Mouse (Mus musculus) myocyte (in vitro differentiated cells): Measurements from ENCODE around the gene Espn. TPM values are rescaled to one million over a fixed set of nuclear protein-coding genes. Genes with fewer than 3 reads are reported as not detected.

Source experiments
- H3K27me3 ChIP-seq: one replicate; pipeline ENCODE4 v1.6.1; 2011; ENCODE audit not compliant: control insufficient read depth, insufficient read depth, insufficient read length
- H3K36me3 ChIP-seq: one replicate; pipeline ENCODE4 v1.6.1; 2011; ENCODE audit not compliant: control insufficient read depth, insufficient read depth
- H3K4me2 ChIP-seq: one replicate; pipeline ENCODE4 v1.6.1; 2011; ENCODE audit warnings: low read depth, control low read depth
- H3K4me3 ChIP-seq: one replicate; pipeline ENCODE4 v1.5.1; 2011; ENCODE audit warnings: mild to moderate bottlenecking, control low read depth, moderate library complexity
- H3K79me2 ChIP-seq: one replicate; pipeline ENCODE4 v1.6.1; 2011; ENCODE audit not compliant: control insufficient read depth, insufficient read depth
- H3ac ChIP-seq: one replicate; pipeline ENCODE4 v1.6.1; 2011; ENCODE audit not compliant: control insufficient read depth, insufficient read length
- CEBPB ChIP-seq: IDR thresholded peaks from 2 replicates; pipeline ENCODE4 v1.6.1; 2011; ENCODE audit warnings: mild to moderate bottlenecking, moderate library complexity; ENCODE audit not compliant: poor library complexity, insufficient read depth, severe bottlenecking
- E2F4 ChIP-seq: IDR thresholded peaks from one replicate; pipeline ENCODE4 v1.6.1; 2011; ENCODE audit warnings: mild to moderate bottlenecking, control low read depth, moderate library complexity; ENCODE audit not compliant: insufficient read depth
- MAX ChIP-seq: IDR thresholded peaks from one replicate; pipeline ENCODE4 v1.6.1; 2011; ENCODE audit warnings: low read depth, mild to moderate bottlenecking, control low read depth
- MYOD1 ChIP-seq, 3 experiments: IDR thresholded peaks; one replicate each; pipeline ENCODE4 v1.6.1; 2011; ENCODE audit warnings: control low read depth in 2 of 3, low read depth in 2 of 3, mild to moderate bottlenecking in 2 of 3, moderate library complexity in 1 of 3; ENCODE audit not compliant: insufficient read length in 2 of 3, control insufficient read depth in 1 of 3
- MYOG ChIP-seq, 3 experiments: IDR thresholded peaks; one replicate each; pipeline ENCODE4 v1.6.1; 2011; ENCODE audit warnings: control low read depth in 2 of 3, low read depth in 2 of 3, mild to moderate bottlenecking in 2 of 3; ENCODE audit not compliant: insufficient read length in 2 of 3, control insufficient read depth in 1 of 3, insufficient read depth in 1 of 3
- POLR2A ChIP-seq: IDR thresholded peaks from one replicate; pipeline ENCODE4 v1.6.1; 2011; ENCODE audit warnings: low read depth, mild to moderate bottlenecking, control low read depth, moderate library complexity; ENCODE audit not compliant: insufficient read length
- POLR2AphosphoS2 ChIP-seq: IDR thresholded peaks from one replicate; pipeline ENCODE4 v1.6.1; 2011; ENCODE audit warnings: low read depth, control low read depth; ENCODE audit not compliant: insufficient read length
- REST ChIP-seq: IDR thresholded peaks from one replicate; pipeline ENCODE4 v1.6.1; 2011; ENCODE audit warnings: mild to moderate bottlenecking, control low read depth, moderate library complexity; ENCODE audit not compliant: insufficient read depth, insufficient read length
- SRF ChIP-seq: IDR thresholded peaks from one replicate; pipeline ENCODE4 v1.6.1; 2011; ENCODE audit warnings: low read depth; ENCODE audit not compliant: control insufficient read depth, insufficient read length
- TCF12 ChIP-seq: IDR thresholded peaks from one replicate; pipeline ENCODE4 v1.6.1; 2011; ENCODE audit warnings: mild to moderate bottlenecking, control low read depth; ENCODE audit not compliant: poor library complexity, insufficient read depth, severe bottlenecking
- TCF3 ChIP-seq: IDR thresholded peaks from one replicate; pipeline ENCODE4 v1.6.1; 2011; ENCODE audit warnings: low read depth, control low read depth; ENCODE audit not compliant: insufficient read length
- USF1 ChIP-seq: IDR thresholded peaks from one replicate; pipeline ENCODE4 v1.6.1; 2011; ENCODE audit warnings: low read depth, mild to moderate bottlenecking, control low read depth, moderate library complexity
- polyA plus RNA-seq: library from polyadenylated mRNA; unstranded; fragments of >200 nt; fragmentation: generic; extraction: Trizol; gene quantifications from one replicate; pipeline ENCODE4 v1.2.1, GENCODE M21; 2012; ENCODE audit warnings: missing spikeins

Espn gene
- polyA plus RNA-seq, 1 experiment, result 0.65 TPM

GRCm38 (mm10) chr4:152079931-152080330 is 72.2 kb downstream of the Espn start:
- H3K79me2 ChIP-seq, result no peaks in the 10 kb centered on the region
- H3K36me3 ChIP-seq, result no peaks in the 10 kb centered on the region
- H3K4me3 ChIP-seq, result no peak overlapping the region
- H3K27me3 ChIP-seq, result no peaks in the 10 kb centered on the region
- no peak overlapping the region for H3ac ChIP-seq
- H3K4me2 ChIP-seq, result peak overlapping the region; percentile 64
- TF ChIP-seq E2F4 (no peak), TCF3 (peak; percentile 84), POLR2AphosphoS2 (peak; percentile 44), MYOG (IDR thresholded peaks at IDR 0.05; ENCODE audit: control insufficient read depth in 1 of 3, insufficient read depth in 1 of 3, insufficient read length in 2 of 3, low read depth in 2 of 3) (peak; percentile 79 to 99 (median 95)), CEBPB (peak; percentile 30; the same call in 1 of the 2 replicates), POLR2A (no peak), TCF12 (peak; percentile 94), SRF (no peak), MYOD1 (IDR thresholded peaks at IDR 0.05; ENCODE audit: control insufficient read depth in 1 of 3, insufficient read length in 2 of 3, low read depth in 2 of 3) (peak; percentile 20 to 97 (median 96)), MAX (no peak), REST (no peak), USF1 (no peak)

- Histone ChIP-seq H3K4me3 (no peak overlapping the region), H3ac (no peak overlapping the region), H3K36me3 (no peaks in the 10 kb centered on the region), H3K79me2 (no peaks in the 10 kb centered on the region), H3K27me3 (no peaks in the 10 kb centered on the region), H3K4me2 (peak overlapping the region; percentile 64)
- TF ChIP-seq TCF12, result no peak
- no peak for TF ChIP-seq MYOD1 (IDR thresholded peaks at IDR 0.05; ENCODE audit: control insufficient read depth in 1 of 3, insufficient read length in 2 of 3, low read depth in 2 of 3)
- no peak for TF ChIP-seq POLR2AphosphoS2
- no peak for TF ChIP-seq REST
Measured at GRCm38 (mm10) chr4:152079261-152079660, 72.9 kb downstream of the Espn start.

DNA sequence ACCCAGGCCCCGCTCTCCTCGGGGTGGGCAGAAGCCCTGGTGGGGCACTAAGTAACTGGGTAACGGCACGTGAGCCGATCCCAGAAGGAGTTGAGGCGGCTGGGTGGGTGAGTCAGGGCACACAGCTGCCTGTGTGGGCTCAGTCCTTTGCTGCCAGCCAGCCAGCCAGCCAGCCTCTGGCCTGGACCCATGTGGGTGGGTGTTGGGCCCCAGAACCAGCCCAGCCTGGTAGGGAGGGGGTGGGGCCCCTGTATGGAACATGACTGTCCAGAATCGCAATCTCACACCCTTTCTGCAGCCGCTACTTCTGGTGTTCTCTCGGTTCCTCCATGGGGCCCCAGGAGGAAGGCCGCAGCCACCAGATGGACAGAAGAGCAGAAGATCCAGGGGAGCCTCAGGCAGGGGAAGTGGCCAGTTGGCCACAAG is 74.1 kb downstream of the Espn start:
- Histone ChIP-seq H3K36me3 (no peaks in the 10 kb centered on the region), H3ac (no peak overlapping the region), H3K4me3 (no peak overlapping the region), H3K79me2 (no peaks in the 10 kb centered on the region), H3K27me3 (no peaks in the 10 kb centered on the region), H3K4me2 (peak overlapping the region; percentile 73)
- peak; percentile 62 for TF ChIP-seq USF1
- no peak for TF ChIP-seq E2F4
- TF ChIP-seq TCF12, result peak; percentile 51
- no peak for TF ChIP-seq SRF
- peak in 2 of 3 experiments; percentile 93 to 96 for TF ChIP-seq MYOD1 (IDR thresholded peaks at IDR 0.05; ENCODE audit: control insufficient read depth in 1 of 3, insufficient read length in 2 of 3, low read depth in 2 of 3)
- TF ChIP-seq MAX, result no peak
- peak; percentile 27 for TF ChIP-seq POLR2A
- TF ChIP-seq MYOG (IDR thresholded peaks at IDR 0.05; ENCODE audit: control insufficient read depth in 1 of 3, insufficient read depth in 1 of 3, insufficient read length in 2 of 3, low read depth in 2 of 3), result peak; percentile 42 to 97 (median 93)
- peak; percentile 82 for TF ChIP-seq TCF3

- H3K4me3 ChIP-seq, result no peak overlapping the region
- no peaks in the 10 kb centered on the region for H3K79me2 ChIP-seq
- no peak overlapping the region for H3K4me2 ChIP-seq
- no peak overlapping the region for H3ac ChIP-seq
- H3K27me3 ChIP-seq, result no peaks in the 10 kb centered on the region
- TF ChIP-seq CEBPB (no peak), SRF (no peak), TCF3 (no peak), REST (no peak), E2F4 (no peak), TCF12 (no peak)
- H3K36me3 ChIP-seq, result no peaks in the 10 kb centered on the region
Measured at GRCm38 (mm10) chr4:152077191-152077590, 75.0 kb downstream of the Espn start.

DNA sequence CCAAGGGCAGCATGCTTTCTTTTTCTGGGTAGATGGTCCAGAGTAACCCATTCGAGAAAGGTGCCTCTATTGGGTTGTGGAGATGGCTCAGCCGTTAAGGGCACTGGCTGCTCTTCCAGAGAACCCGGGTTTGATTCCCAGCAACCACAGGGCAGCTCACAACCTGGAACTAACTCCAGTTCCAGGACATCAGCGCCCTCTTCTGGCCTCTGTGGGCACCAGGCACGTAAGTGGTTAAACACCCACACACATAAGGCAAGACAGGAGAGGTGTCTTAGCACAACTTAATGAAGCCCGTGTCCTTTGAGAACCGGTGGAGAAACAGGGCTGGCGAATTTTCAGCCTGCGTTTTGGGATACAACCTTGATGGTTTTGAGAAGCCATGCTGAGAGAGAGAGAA is 77.6 kb downstream of the Espn start:
- no peak overlapping the region for H3ac ChIP-seq
- H3K27me3 ChIP-seq, result no peaks in the 10 kb centered on the region
- no peaks in the 10 kb centered on the region for H3K36me3 ChIP-seq
- peak overlapping the region; percentile 49 for H3K4me2 ChIP-seq
- no peak overlapping the region for H3K4me3 ChIP-seq
- no peaks in the 10 kb centered on the region for H3K79me2 ChIP-seq
- no peak for TF ChIP-seq USF1
- TF ChIP-seq MYOG (IDR thresholded peaks at IDR 0.05; ENCODE audit: control insufficient read depth in 1 of 3, insufficient read depth in 1 of 3, insufficient read length in 2 of 3, low read depth in 2 of 3), result no peak
- no peak for TF ChIP-seq TCF12
- TF ChIP-seq MAX, result no peak
- TF ChIP-seq MYOD1 (IDR thresholded peaks at IDR 0.05; ENCODE audit: control insufficient read depth in 1 of 3, insufficient read length in 2 of 3, low read depth in 2 of 3), result no peak
- no peak for TF ChIP-seq TCF3
- no peak for TF ChIP-seq E2F4
- TF ChIP-seq REST, result no peak
- no peak for TF ChIP-seq CEBPB
- no peak for TF ChIP-seq SRF
- TF ChIP-seq POLR2A, result no peak
- TF ChIP-seq POLR2AphosphoS2, result no peak
